Mouse (Mus musculus) cortical plate, adult 2 months (tissue): ENCODE data around the gene Clrn3. TPM values are rescaled to one million over a fixed set of nuclear protein-coding genes. Genes with fewer than 3 reads are reported as not detected.
"Not testable (repeated sequence)": the region's sequence is repeated elsewhere in the genome, so short reads cannot be mapped to it uniquely, and the experiment has no call there.

Experiments used
- H3K27ac ChIP-seq: fragments of 200-500 bp; 2 replicates; pipeline ENCODE4 v1.5.1; 2012; ENCODE audit warnings: low read length, control low read depth, inconsistent platforms; ENCODE audit not compliant: insufficient read depth
- H3K4me1 ChIP-seq: fragments of 200-500 bp; 2 replicates; pipeline ENCODE4 v1.6.1; 2011; ENCODE audit warnings: low read length; ENCODE audit not compliant: control insufficient read depth, insufficient read depth
- H3K4me3 ChIP-seq: fragments of 200-500 bp; 2 replicates; pipeline ENCODE4 v1.5.1; 2011; ENCODE audit warnings: mild to moderate bottlenecking, low read length, control low read depth; ENCODE audit not compliant: insufficient read depth
- CTCF ChIP-seq: fragments of 200-500 bp; IDR thresholded peaks from 2 replicates; pipeline ENCODE4 v1.5.1; 2011; ENCODE audit warnings: mild to moderate bottlenecking, control low read depth, low read length; ENCODE audit not compliant: insufficient read depth; ENCODE audit errors: extremely low read depth
- POLR2A ChIP-seq: fragments of 200-500 bp; IDR thresholded peaks from 2 replicates; pipeline ENCODE4 v1.6.1; 2011; ENCODE audit warnings: mild to moderate bottlenecking, low read length, control low read depth; ENCODE audit not compliant: insufficient read depth; ENCODE audit errors: extremely low read depth
- polyA plus RNA-seq: library from polyadenylated mRNA; depleted of rRNA; stranded (reverse); fragments of >200 nt; gene quantifications from 2 replicates; pipeline ENCODE4 v1.2.3, GENCODE M21; 2012; rRNA removed

Gene Clrn3
- polyA plus RNA-seq, result not detected in 2 replicates

GRCm38 (mm10) chr7:135528515-135528914 is at the start of gene Clrn3:
Gene Clrn3 (minus strand): TSS chr7:135528654.
- H3K4me1 ChIP-seq, result no peaks in the 10 kb centered on the region
- no peak within 1 kb of the TSS for H3K27ac ChIP-seq
- H3K4me3 ChIP-seq, result no peak within 1 kb of the TSS
- TF ChIP-seq POLR2A (no peak), CTCF (no peak)

GRCm38 (mm10) chr7:135576329-135576728 is 47.9 kb upstream of the Clrn3 start:
- Histone ChIP-seq H3K4me3 (no peak overlapping the region), H3K4me1 (peaks cover 8% of the 10 kb centered on the region), H3K27ac (no peak overlapping the region)
- TF ChIP-seq POLR2A (no peak), CTCF (no peak)

GRCm38 (mm10) chr7:135575319-135576069 is 47.0 kb upstream of the Clrn3 start:
- H3K27ac ChIP-seq, H3K4me3 ChIP-seq: not testable (repeated sequence)
- peaks cover 10% of the 10 kb centered on the region for H3K4me1 ChIP-seq

- Histone ChIP-seq H3K4me3 (no peak overlapping the region), H3K4me1 (peaks cover 6% of the 10 kb centered on the region), H3K27ac (no peak overlapping the region)
- TF ChIP-seq CTCF (no peak), POLR2A (no peak)
Measured at GRCm38 (mm10) chr7:135571951-135572559, 43.6 kb upstream of the Clrn3 start.

- no peak overlapping the region for H3K27ac ChIP-seq
Measured at GRCm38 (mm10) chr7:135571392-135571791, 42.9 kb upstream of the Clrn3 start.

GRCm38 (mm10) chr7:135568550-135568949 is 40.1 kb upstream of the Clrn3 start:
- H3K4me3 ChIP-seq, result no peak overlapping the region
- H3K27ac ChIP-seq, result no peak overlapping the region
- H3K4me1 ChIP-seq, result peaks cover 8% of the 10 kb centered on the region
- TF ChIP-seq CTCF (no peak), POLR2A (no peak)

More at GRCm38 (mm10) chr7:135571392-135571791, 42.9 kb upstream of the Clrn3 start:
- Histone ChIP-seq H3K4me1 (peaks cover 6% of the 10 kb centered on the region), H3K4me3 (no peak overlapping the region)
- TF ChIP-seq POLR2A, result no peak
- TF ChIP-seq CTCF, result no peak

- no peak for TF ChIP-seq CTCF
- no peak for TF ChIP-seq POLR2A
- Histone ChIP-seq H3K4me1 (peaks cover 8% of the 10 kb centered on the region), H3K27ac (no peak overlapping the region), H3K4me3 (no peak overlapping the region)
Measured at GRCm38 (mm10) chr7:135567582-135567981, 39.1 kb upstream of the Clrn3 start.

- Histone ChIP-seq H3K4me3 (no peak overlapping the region), H3K4me1 (peaks cover 4% of the 10 kb centered on the region), H3K27ac (no peak overlapping the region)
- TF ChIP-seq POLR2A (no peak), CTCF (no peak)
Measured at GRCm38 (mm10) chr7:135566013-135566412, 37.6 kb upstream of the Clrn3 start.

GRCm38 (mm10) chr7:135564022-135564421 is 35.6 kb upstream of the Clrn3 start:
- TF ChIP-seq CTCF, result no peak
- TF ChIP-seq POLR2A, result no peak
- H3K27ac ChIP-seq, result no peak overlapping the region
- no peak overlapping the region for H3K4me3 ChIP-seq
- H3K4me1 ChIP-seq, result peaks cover 3% of the 10 kb centered on the region

GRCm38 (mm10) chr7:135560280-135560679 is 31.8 kb upstream of the Clrn3 start:
- Histone ChIP-seq H3K4me3 (no peak overlapping the region), H3K27ac (no peak overlapping the region)
- TF ChIP-seq CTCF (no peak), POLR2A (no peak)

More at GRCm38 (mm10) chr7:135560280-135560679, 31.8 kb upstream of the Clrn3 start:
- peaks cover 3% of the 10 kb centered on the region for H3K4me1 ChIP-seq
